Mouse (Mus musculus): ENCODE measurements around the gene Hoxc9.

- TF ChIP-seq CTCF (IDR thresholded peaks at IDR 0.05; ENCODE audit: insufficient read depth, low read length) (no peak), POLR2A (IDR thresholded peaks at IDR 0.05; ENCODE audit: borderline replicate concordance, extremely low read depth, low read depth, low read length) (no peak)
Observed at GRCm38 (mm10) chr15:102959663-102960191, 16.5 kb upstream of the Hoxc9 start.
